Mouse (Mus musculus): ENCODE data around the gene Lyg1. TPM values are rescaled to one million over a fixed set of nuclear protein-coding genes. Genes with fewer than 3 reads are reported as not detected.

Gene Lyg1
- polyA plus RNA-seq (2016; fragmentation: Nextera tagmentation; extraction: Ambion mirVana): not detected in 2 replicates

- H3K27me3 ChIP-seq (replicated peaks): peaks cover 7% of the 10 kb centered on the region; the same call in 1 of the 2 replicates
These were observed at the start of gene Lyg1 for GRCm38 (mm10) chr1:37957659-37958058. Gene Lyg1 (minus strand): TSS chr1:37957759.

GRCm38 (mm10) chr1:38006741-38007140 lies 49.2 kb upstream of the Lyg1 start:
- Histone ChIP-seq H3K27ac (peak overlapping the region; percentile 68), H3K4me2 (peak overlapping the region; percentile 0; the same call in 1 of the 2 replicates), H3K36me3 (peaks cover 4% of the 10 kb centered on the region; the same call in 1 of the 2 replicates), H3K27me3 (replicated peaks) (no peaks in the 10 kb centered on the region), H3K9me3 (replicated peaks) (no peaks in the 10 kb centered on the region), H3K4me1 (peaks cover 91% of the 10 kb centered on the region), H3K4me3 (no peak overlapping the region), H3K9ac (peak overlapping the region; percentile 35; the same call in 1 of the 2 replicates)
- ATAC-seq: no peak
- WGBS (ENCODE audit: insufficient replicate concordance): 72% methylated on average over 3 of the region's 3 CpGs

More at GRCm38 (mm10) chr1:37957659-37958058, at the start of gene Lyg1:
- Histone ChIP-seq H3K9me3 (replicated peaks) (no peaks in the 10 kb centered on the region), H3K4me2 (no peak within 1 kb of the TSS), H3K4me3 (no peak within 1 kb of the TSS), H3K27ac (no peak within 1 kb of the TSS), H3K36me3 (no peaks in the 10 kb centered on the region), H3K9ac (no peak within 1 kb of the TSS), H3K4me1 (no peaks in the 10 kb centered on the region)
- ATAC-seq: no peak
- 65% methylated on average over 5 of the region's 5 CpGs for WGBS (ENCODE audit: insufficient replicate concordance)

- H3K9ac ChIP-seq: no peak overlapping the region
- no peak overlapping the region for H3K4me2 ChIP-seq
- H3K4me1 ChIP-seq: peaks cover 83% of the 10 kb centered on the region
- no peaks in the 10 kb centered on the region for H3K27me3 ChIP-seq (replicated peaks)
- peak overlapping the region; percentile 45; the same call in 1 of the 2 replicates for H3K27ac ChIP-seq
- ATAC-seq: no peak
- H3K4me3 ChIP-seq: no peak overlapping the region
- peaks cover 4% of the 10 kb centered on the region; the same call in 1 of the 2 replicates for H3K36me3 ChIP-seq
- H3K9me3 ChIP-seq (replicated peaks): no peaks in the 10 kb centered on the region
- WGBS (ENCODE audit: insufficient replicate concordance): 57% methylated on average over 3 of the region's 3 CpGs
These were observed 45.5 kb upstream of the Lyg1 start for GRCm38 (mm10) chr1:38003046-38003445.

- 78% methylated on average over 9 of the region's 9 CpGs for WGBS (ENCODE audit: insufficient replicate concordance)
- Histone ChIP-seq H3K27me3 (replicated peaks) (no peaks in the 10 kb centered on the region), H3K9me3 (replicated peaks) (no peaks in the 10 kb centered on the region), H3K27ac (peak overlapping the region; percentile 62), H3K36me3 (peaks cover 4% of the 10 kb centered on the region; the same call in 1 of the 2 replicates), H3K4me1 (peaks cover 73% of the 10 kb centered on the region), H3K4me3 (no peak overlapping the region), H3K4me2 (0 out of 2 replicates have a peak overlapping the region, but pooled peaks have one; percentile 53), H3K9ac (no peak overlapping the region)
- ATAC-seq: no peak
These were observed 44.4 kb upstream of the Lyg1 start for GRCm38 (mm10) chr1:38001956-38002355.

GRCm38 (mm10) chr1:38000844-38001243 lies 43.3 kb upstream of the Lyg1 start:
- peak overlapping the region; percentile 32; the same call in 1 of the 2 replicates for H3K9ac ChIP-seq
- 30% methylated on average over 8 of the region's 8 CpGs for WGBS (ENCODE audit: insufficient replicate concordance)
- H3K9me3 ChIP-seq (replicated peaks): no peaks in the 10 kb centered on the region
- H3K4me1 ChIP-seq: peaks cover 67% of the 10 kb centered on the region
- no peaks in the 10 kb centered on the region for H3K27me3 ChIP-seq (replicated peaks)
- peak overlapping the region; percentile 54 for H3K27ac ChIP-seq
- H3K36me3 ChIP-seq: peaks cover under 1% of the 10 kb centered on the region; the same call in 1 of the 2 replicates
- peak overlapping the region; percentile 53 for H3K4me2 ChIP-seq
- ATAC-seq: no peak
- H3K4me3 ChIP-seq: peak overlapping the region; percentile 16

- Histone ChIP-seq H3K9me3 (replicated peaks) (no peaks in the 10 kb centered on the region), H3K9ac (peak overlapping the region; percentile 98), H3K4me1 (peaks cover 59% of the 10 kb centered on the region), H3K27me3 (replicated peaks) (no peaks in the 10 kb centered on the region), H3K36me3 (peaks cover 12% of the 10 kb centered on the region), H3K27ac (peak overlapping the region; percentile 95), H3K4me3 (peak overlapping the region; percentile 93), H3K4me2 (peak overlapping the region; percentile 89)
- no peak for ATAC-seq
- WGBS (ENCODE audit: insufficient replicate concordance): 11% methylated on average over 3 of the region's 3 CpGs
These were observed 42.0 kb upstream of the Lyg1 start for GRCm38 (mm10) chr1:37999552-37999951.

GRCm38 (mm10) chr1:37998371-37999199 lies 41.0 kb upstream of the Lyg1 start:
- WGBS (ENCODE audit: insufficient replicate concordance): 2% methylated on average over 38 of the region's 47 CpGs
- Histone ChIP-seq H3K36me3 (peaks cover 21% of the 10 kb centered on the region), H3K4me1 (peaks cover 49% of the 10 kb centered on the region), H3K9ac (peak overlapping the region; percentile 98), H3K27me3 (replicated peaks) (no peaks in the 10 kb centered on the region), H3K9me3 (replicated peaks) (no peaks in the 10 kb centered on the region), H3K27ac (peak overlapping the region; percentile 95), H3K4me3 (peak overlapping the region; percentile 93), H3K4me2 (peak overlapping the region; percentile 89)
- peak; percentile 58 for ATAC-seq

GRCm38 (mm10) chr1:37997867-37998266 lies 40.3 kb upstream of the Lyg1 start, which contains the start of the genes Txndc9 and Eif5b:
Gene Txndc9 (minus strand): TSS chr1:37997893.
Gene Eif5b (plus strand): TSS chr1:37998010.
- WGBS (ENCODE audit: insufficient replicate concordance): under 1% methylated on average over 50 of the region's 50 CpGs
- H3K27me3 ChIP-seq (replicated peaks): no peaks in the 10 kb centered on the region
- no peaks in the 10 kb centered on the region for H3K9me3 ChIP-seq (replicated peaks)
- H3K36me3 ChIP-seq: peaks cover 28% of the 10 kb centered on the region
- peak; percentile 89 for ATAC-seq
- peak within 1 kb of the TSS; percentile 93 for H3K4me3 ChIP-seq
- H3K4me2 ChIP-seq: peak within 1 kb of the TSS; percentile 89
- H3K27ac ChIP-seq: peak within 1 kb of the TSS; percentile 95
- H3K9ac ChIP-seq: peak within 1 kb of the TSS; percentile 98
- peaks cover 43% of the 10 kb centered on the region for H3K4me1 ChIP-seq

- peak; percentile 86 for ATAC-seq
- peak overlapping the region; percentile 89 for H3K4me2 ChIP-seq
- H3K9me3 ChIP-seq (replicated peaks): no peaks in the 10 kb centered on the region
- H3K4me3 ChIP-seq: peak overlapping the region; percentile 93
- WGBS (ENCODE audit: insufficient replicate concordance): under 1% methylated on average over 42 of the region's 42 CpGs
- H3K27ac ChIP-seq: peak overlapping the region; percentile 95
- peaks cover 37% of the 10 kb centered on the region for H3K36me3 ChIP-seq
- H3K27me3 ChIP-seq (replicated peaks): no peaks in the 10 kb centered on the region
- peak overlapping the region; percentile 98 for H3K9ac ChIP-seq
- peaks cover 36% of the 10 kb centered on the region for H3K4me1 ChIP-seq
These were observed 39.4 kb upstream of the Lyg1 start for GRCm38 (mm10) chr1:37996877-37997484.

- peaks cover 45% of the 10 kb centered on the region for H3K36me3 ChIP-seq
- WGBS (ENCODE audit: insufficient replicate concordance): 13% methylated on average over 3 of the region's 3 CpGs
These were observed 38.7 kb upstream of the Lyg1 start for GRCm38 (mm10) chr1:37996226-37996625.

GRCm38 (mm10) chr1:37987856-37988255 lies 30.3 kb upstream of the Lyg1 start:
- Histone ChIP-seq H3K27ac (no peak overlapping the region), H3K4me2 (no peak overlapping the region), H3K9me3 (replicated peaks) (no peaks in the 10 kb centered on the region), H3K36me3 (peaks cover 78% of the 10 kb centered on the region), H3K27me3 (replicated peaks) (no peaks in the 10 kb centered on the region), H3K4me3 (no peak overlapping the region), H3K9ac (no peak overlapping the region), H3K4me1 (no peaks in the 10 kb centered on the region)
- 85% methylated on average over 5 of the region's 5 CpGs for WGBS (ENCODE audit: insufficient replicate concordance)
- no peak for ATAC-seq

More at GRCm38 (mm10) chr1:37996226-37996625, 38.7 kb upstream of the Lyg1 start:
- H3K4me2 ChIP-seq: peak overlapping the region; percentile 89
- peaks cover 28% of the 10 kb centered on the region for H3K4me1 ChIP-seq
- no peaks in the 10 kb centered on the region for H3K27me3 ChIP-seq (replicated peaks)
- peak overlapping the region; percentile 95 for H3K27ac ChIP-seq
- ATAC-seq: no peak
- H3K4me3 ChIP-seq: peak overlapping the region; percentile 93
- no peaks in the 10 kb centered on the region for H3K9me3 ChIP-seq (replicated peaks)
- H3K9ac ChIP-seq: peak overlapping the region; percentile 77
